Mouse (Mus musculus) ES-Bruce4 (cell line): Measurements from ENCODE around the gene Spata5. TPM values are rescaled to one million over a fixed set of nuclear protein-coding genes. Genes with fewer than 3 reads are reported as not detected.

Experiments
- H3K27ac ChIP-seq: 2 replicates; pipeline ENCODE4 v1.5.1; 2012; ENCODE audit warnings: low read length, inconsistent platforms; ENCODE audit not compliant: insufficient read depth
- H3K27me3 ChIP-seq: 2 replicates; pipeline ENCODE4 v1.6.1; 2012; ENCODE audit warnings: mild to moderate bottlenecking, low read length, inconsistent platforms; ENCODE audit not compliant: control insufficient read depth, poor library complexity, insufficient read depth, severe bottlenecking
- H3K36me3 ChIP-seq: 2 replicates; pipeline ENCODE4 v1.6.1; 2012; ENCODE audit warnings: inconsistent platforms, mild to moderate bottlenecking, low read length, moderate library complexity; ENCODE audit not compliant: control insufficient read depth, poor library complexity, insufficient read depth, severe bottlenecking
- H3K4me1 ChIP-seq: one replicate; pipeline ENCODE4 v1.8.1; 2011; ENCODE audit warnings: low read length; ENCODE audit not compliant: control insufficient read depth, insufficient read depth
- H3K4me3 ChIP-seq: 2 replicates; pipeline ENCODE4 v1.5.1; 2011; ENCODE audit warnings: low read depth, mild to moderate bottlenecking, low read length
- H3K9ac ChIP-seq: 2 replicates; pipeline ENCODE4 v1.6.1; 2012; ENCODE audit warnings: low read depth, mild to moderate bottlenecking, inconsistent platforms; ENCODE audit not compliant: poor library complexity, severe bottlenecking
- H3K9me3 ChIP-seq: replicated peaks from 2 replicates; pipeline ENCODE4 v1.6.1; 2012; ENCODE audit warnings: mild to moderate bottlenecking, low read length, inconsistent platforms; ENCODE audit not compliant: control insufficient read depth, poor library complexity, insufficient read depth, severe bottlenecking
- CTCF ChIP-seq: IDR thresholded peaks from one replicate; pipeline ENCODE4 v1.8.1; 2011; ENCODE audit warnings: low read depth, low read length
- EP300 ChIP-seq: IDR thresholded peaks from 2 replicates; pipeline ENCODE4 v1.6.1; 2011; ENCODE audit warnings: low read depth, low read length; ENCODE audit not compliant: insufficient read depth
- POLR2A ChIP-seq: IDR thresholded peaks from one replicate; pipeline ENCODE4 v1.8.1; 2011; ENCODE audit warnings: low read length; ENCODE audit not compliant: insufficient read depth
- polyA plus RNA-seq: library from polyadenylated mRNA; stranded (reverse); fragments of >200 nt; gene quantifications from 2 replicates; pipeline ENCODE4 v1.2.4, GENCODE M21; 2011; ENCODE audit warnings: low read depth; ENCODE audit not compliant: missing spikeins, insufficient read depth, insufficient read length

The Spata5 gene
- polyA plus RNA-seq, 1 experiment: 56.6 TPM

DNA sequence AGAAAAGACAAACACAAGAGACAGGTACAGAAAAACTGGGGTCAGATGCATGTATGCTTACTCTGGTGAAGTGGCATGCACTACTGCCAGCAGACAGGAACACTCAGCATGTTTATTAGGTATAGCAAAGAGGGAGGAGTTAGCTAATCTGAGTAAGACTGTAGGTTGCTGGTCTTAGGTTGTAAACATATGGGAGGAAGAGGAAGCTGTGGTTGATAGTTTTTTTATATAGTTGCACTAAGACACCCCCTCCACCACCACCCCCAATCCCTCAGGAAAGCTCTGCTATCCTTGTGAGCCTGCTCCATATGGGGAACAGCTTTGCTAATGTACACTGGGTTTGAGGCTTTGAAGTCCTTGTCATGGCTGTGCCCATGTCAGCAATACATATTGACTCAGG lies 10.7 kb downstream of the Spata5 start:
- no peak overlapping the region for H3K9ac ChIP-seq
- no peak overlapping the region for H3K27ac ChIP-seq
- no peak for TF ChIP-seq POLR2A
- no peak for TF ChIP-seq CTCF
- no peak for TF ChIP-seq EP300
- peaks cover 38% of the 10 kb centered on the region for H3K36me3 ChIP-seq
- H3K27me3 ChIP-seq: no peaks in the 10 kb centered on the region
- H3K9me3 ChIP-seq: no peaks in the 10 kb centered on the region
- H3K4me1 ChIP-seq: no peaks in the 10 kb centered on the region
- H3K4me3 ChIP-seq: no peak overlapping the region

DNA sequence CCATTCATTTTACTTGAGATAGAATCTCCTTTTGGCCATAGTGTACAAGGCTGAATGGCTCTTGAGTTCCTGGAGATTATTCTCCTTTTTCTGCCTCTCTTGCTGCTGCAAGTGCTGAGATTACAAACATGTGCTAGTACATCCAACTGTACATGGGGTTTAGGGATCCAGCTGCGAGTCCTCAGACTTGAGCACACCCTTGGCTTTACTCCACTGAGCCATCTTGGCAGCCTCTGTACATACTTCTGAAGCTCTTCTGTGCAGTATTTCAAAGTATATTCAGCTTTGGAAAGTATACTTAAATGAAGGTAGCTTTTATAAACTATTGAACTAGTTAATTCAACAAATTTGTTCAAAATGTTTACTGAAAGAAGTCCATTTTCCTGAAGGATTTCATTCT lies 20.1 kb downstream of the Spata5 start:
- H3K27me3 ChIP-seq: no peaks in the 10 kb centered on the region
- no peak overlapping the region for H3K9ac ChIP-seq
- H3K4me3 ChIP-seq: no peak overlapping the region
- no peaks in the 10 kb centered on the region for H3K9me3 ChIP-seq
- TF ChIP-seq EP300: no peak
- TF ChIP-seq CTCF: no peak
- no peak for TF ChIP-seq POLR2A
- H3K4me1 ChIP-seq: no peaks in the 10 kb centered on the region
- H3K36me3 ChIP-seq: peaks cover 20% of the 10 kb centered on the region
- no peak overlapping the region for H3K27ac ChIP-seq

GRCm38 (mm10) chr3:37443409-37443808 lies 23.7 kb downstream of the Spata5 start:
- no peaks in the 10 kb centered on the region for H3K4me1 ChIP-seq
- H3K36me3 ChIP-seq: peaks cover 11% of the 10 kb centered on the region
- no peak overlapping the region for H3K9ac ChIP-seq
- TF ChIP-seq CTCF (no peak), EP300 (no peak), POLR2A (no peak)
- H3K27ac ChIP-seq: no peak overlapping the region
- H3K27me3 ChIP-seq: no peaks in the 10 kb centered on the region
- no peaks in the 10 kb centered on the region for H3K9me3 ChIP-seq
- H3K4me3 ChIP-seq: no peak overlapping the region

GRCm38 (mm10) chr3:37455992-37456391 lies 36.3 kb downstream of the Spata5 start:
- no peak overlapping the region for H3K9ac ChIP-seq
- H3K27me3 ChIP-seq: no peaks in the 10 kb centered on the region
- H3K4me3 ChIP-seq: no peak overlapping the region
- no peak overlapping the region for H3K27ac ChIP-seq
- H3K4me1 ChIP-seq: no peaks in the 10 kb centered on the region
- TF ChIP-seq EP300 (no peak), POLR2A (no peak), CTCF (no peak)
- peaks cover 2% of the 10 kb centered on the region for H3K36me3 ChIP-seq
- no peaks in the 10 kb centered on the region for H3K9me3 ChIP-seq

- Histone ChIP-seq H3K36me3 (peaks cover 6% of the 10 kb centered on the region), H3K27ac (no peak overlapping the region), H3K27me3 (no peaks in the 10 kb centered on the region), H3K9me3 (no peaks in the 10 kb centered on the region), H3K9ac (no peak overlapping the region), H3K4me3 (no peak overlapping the region), H3K4me1 (no peaks in the 10 kb centered on the region)
- no peak for TF ChIP-seq EP300
- no peak for TF ChIP-seq CTCF
- TF ChIP-seq POLR2A: no peak
These were observed 48.5 kb downstream of the Spata5 start for GRCm38 (mm10) chr3:37468170-37468569.

DNA sequence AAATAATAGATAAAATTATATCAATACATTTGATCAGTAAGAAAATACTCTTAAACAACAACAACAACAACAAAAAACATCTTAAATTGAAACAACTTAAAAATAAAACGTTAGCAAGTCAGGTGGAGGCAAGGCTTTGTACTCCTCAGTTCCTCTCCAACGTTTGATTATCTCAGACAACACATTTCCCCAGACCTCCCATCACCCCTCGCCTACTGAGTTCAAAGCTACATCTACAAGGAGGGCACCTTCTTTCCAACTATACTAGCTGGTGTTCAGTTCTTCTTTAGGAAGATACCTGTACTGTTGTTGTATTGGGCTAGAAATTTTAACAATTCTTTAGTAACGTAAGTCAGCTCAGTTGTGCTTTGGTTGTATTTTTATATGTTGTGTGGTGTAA lies 49.7 kb downstream of the Spata5 start:
- TF ChIP-seq EP300 (no peak), CTCF (no peak), POLR2A (no peak)

GRCm38 (mm10) chr3:37470867-37471266 lies 51.2 kb downstream of the Spata5 start:
- H3K36me3 ChIP-seq: peaks cover 3% of the 10 kb centered on the region; the same call in 1 of the 2 replicates
- no peaks in the 10 kb centered on the region for H3K9me3 ChIP-seq
- TF ChIP-seq EP300 (no peak), POLR2A (no peak), CTCF (no peak)
- no peak overlapping the region for H3K9ac ChIP-seq
- H3K4me3 ChIP-seq: no peak overlapping the region
- H3K27me3 ChIP-seq: no peaks in the 10 kb centered on the region
- H3K4me1 ChIP-seq: no peaks in the 10 kb centered on the region
- no peak overlapping the region for H3K27ac ChIP-seq

More for the DNA sequence above, 49.7 kb downstream of the Spata5 start:
- no peak overlapping the region for H3K9ac ChIP-seq
- H3K27me3 ChIP-seq: no peaks in the 10 kb centered on the region
- no peak overlapping the region for H3K27ac ChIP-seq
- peaks cover 6% of the 10 kb centered on the region for H3K36me3 ChIP-seq
- H3K4me3 ChIP-seq: no peak overlapping the region
- H3K4me1 ChIP-seq: no peaks in the 10 kb centered on the region
- H3K9me3 ChIP-seq: no peaks in the 10 kb centered on the region
